Mouse (Mus musculus): ENCODE measurements around the gene Asmt. TPM values are rescaled to one million over a fixed set of nuclear protein-coding genes. Genes with fewer than 3 reads are reported as not detected.

Asmt gene
- polyA plus RNA-seq (2017; shearing (Covaris generic)): not detected

DNA sequence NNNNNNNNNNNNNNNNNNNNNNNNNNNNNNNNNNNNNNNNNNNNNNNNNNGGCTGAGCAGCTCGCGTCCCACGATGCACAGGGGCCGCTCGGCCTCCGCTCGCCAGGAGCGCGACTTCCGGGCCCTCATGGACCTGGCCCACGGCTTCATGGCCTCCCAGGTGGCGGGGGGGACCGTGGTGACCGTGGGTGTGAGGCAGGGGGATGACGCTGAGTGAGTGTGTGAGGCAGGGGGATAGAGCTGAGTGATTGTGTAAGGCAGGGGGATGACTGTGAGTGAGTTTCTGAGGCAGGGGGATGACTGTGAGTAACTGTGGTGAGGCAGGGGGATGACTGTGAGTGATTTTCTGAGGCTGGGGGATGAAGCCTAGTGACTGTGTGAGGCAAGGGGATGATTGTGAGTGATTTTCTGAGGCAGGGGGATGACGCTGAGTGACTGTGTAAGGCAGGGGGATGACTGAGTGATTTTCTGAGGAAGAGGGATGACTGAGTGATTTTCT, at the start of gene Asmt:
Gene Asmt (plus strand): TSS at position 51 of the 499 bp plus-strand sequence.

